Mouse (Mus musculus): ENCODE measurements around the gene Ptprn2. TPM values are rescaled to one million over a fixed set of nuclear protein-coding genes. Genes with fewer than 3 reads are reported as not detected.

Gene Ptprn2
- polyA plus RNA-seq, 1 experiment = 0.21 TPM

GRCm38 (mm10) chr12:117262003-117262402, 776.5 kb downstream of the Ptprn2 start:
- DNase-seq (ENCODE audit: low spot score) = no peak

DNA sequence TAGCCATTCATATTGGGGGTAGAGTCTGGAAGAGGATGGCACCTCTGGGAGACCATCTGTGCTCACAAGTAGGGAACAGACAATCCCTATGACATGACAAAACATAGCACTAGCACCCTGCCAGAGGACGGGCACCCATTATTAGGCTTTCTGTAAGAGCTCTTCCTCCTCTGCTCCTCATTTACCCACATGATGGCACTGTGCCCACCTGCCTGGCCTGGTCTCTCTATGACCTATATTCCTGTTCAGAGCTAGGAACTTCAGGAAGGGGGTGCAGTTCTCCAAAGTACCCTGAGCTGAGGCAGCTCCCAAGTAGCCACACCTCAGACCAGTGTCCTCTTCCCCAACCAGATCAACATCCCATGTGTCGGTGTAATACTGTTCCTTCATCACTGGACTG, 777.6 kb downstream of the Ptprn2 start:
- DNase-seq (ENCODE audit: low spot score) = no peak

DNA sequence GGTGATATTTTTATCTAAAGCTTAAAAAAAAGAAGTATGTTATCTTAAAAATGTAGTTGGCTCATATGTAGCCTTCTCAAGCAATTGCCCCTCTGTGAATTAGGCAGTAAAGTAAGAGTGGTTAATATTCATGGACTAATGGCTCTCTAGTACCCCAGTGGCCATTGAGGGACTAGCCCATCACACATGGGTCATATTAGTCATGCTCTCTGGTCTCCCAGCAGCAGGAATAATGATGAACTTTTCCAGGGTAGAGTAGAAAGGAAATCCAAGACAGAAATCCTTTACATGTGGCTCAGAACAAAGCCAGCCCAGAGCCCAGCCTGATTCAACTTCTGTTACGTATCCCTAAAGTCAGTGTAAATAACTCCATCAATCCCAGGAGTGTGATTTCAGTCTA, 779.7 kb downstream of the Ptprn2 start:
- DNase-seq (ENCODE audit: low spot score) = no peak

- no peak for DNase-seq (ENCODE audit: low spot score)
These were observed 783.1 kb downstream of the Ptprn2 start for GRCm38 (mm10) chr12:117268543-117269172.

DNA sequence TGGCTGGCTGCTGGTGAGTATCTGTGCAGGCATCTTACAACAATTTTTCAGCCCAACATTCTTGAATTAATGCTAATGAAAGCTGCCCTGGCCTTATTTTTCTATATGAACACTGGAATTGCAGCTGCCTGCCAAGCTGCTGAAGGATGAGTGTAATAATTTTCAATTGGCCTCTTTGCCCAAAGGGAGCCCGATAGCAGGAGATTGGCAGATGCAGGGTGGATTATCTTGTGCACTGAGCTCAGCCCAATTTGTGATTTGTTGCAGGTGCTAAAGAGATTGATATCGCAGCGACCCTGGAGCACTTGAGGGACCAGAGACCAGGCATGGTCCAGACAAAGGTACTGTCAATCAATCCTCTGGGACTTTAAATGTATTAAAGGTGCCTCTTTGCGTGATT, 783.8 kb downstream of the Ptprn2 start:
- DNase-seq (ENCODE audit: low spot score) = no peak

GRCm38 (mm10) chr12:117270199-117270598, 784.7 kb downstream of the Ptprn2 start:
- no peak for DNase-seq (ENCODE audit: low spot score)

DNA sequence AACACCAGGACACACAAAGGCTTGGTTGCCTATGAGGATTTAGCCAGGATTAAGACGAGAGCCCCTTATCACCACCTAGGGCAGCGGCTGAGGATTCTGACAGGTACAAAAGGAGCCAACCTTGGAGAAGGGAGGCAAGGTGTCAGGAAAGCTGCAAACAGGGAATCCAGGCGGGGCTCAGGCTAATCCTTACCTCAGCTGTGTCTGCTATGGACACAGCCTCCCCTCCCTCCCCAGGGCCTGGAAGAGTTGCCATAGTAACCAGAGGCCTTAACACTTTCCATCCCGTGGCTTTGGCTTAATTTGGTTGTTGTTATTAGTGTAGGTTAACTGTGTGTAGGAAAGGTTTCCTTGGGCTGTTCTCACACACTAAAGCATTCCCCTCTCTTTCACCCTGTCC, 787.6 kb downstream of the Ptprn2 start:
- no peak for DNase-seq (ENCODE audit: low spot score)

DNA sequence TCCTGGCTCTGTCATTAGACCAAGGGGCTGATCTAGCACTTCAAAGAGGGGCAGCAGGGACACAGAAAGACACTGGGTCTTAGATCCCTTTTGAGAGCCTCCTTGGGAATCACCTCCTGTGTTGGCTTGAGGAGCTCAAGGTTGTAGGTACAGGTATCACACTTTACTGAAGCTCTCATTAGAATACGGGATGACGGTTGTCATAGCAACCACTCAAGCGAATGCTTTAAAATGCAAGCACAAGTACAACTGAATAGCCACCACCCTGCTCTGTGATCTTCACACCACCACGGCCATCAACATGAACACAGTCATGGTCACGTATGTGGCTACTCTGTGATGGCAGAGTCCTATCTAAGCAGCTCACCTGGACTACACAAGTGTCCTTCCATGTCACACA, 789.1 kb downstream of the Ptprn2 start:
- DNase-seq (ENCODE audit: low spot score) = no peak

DNA sequence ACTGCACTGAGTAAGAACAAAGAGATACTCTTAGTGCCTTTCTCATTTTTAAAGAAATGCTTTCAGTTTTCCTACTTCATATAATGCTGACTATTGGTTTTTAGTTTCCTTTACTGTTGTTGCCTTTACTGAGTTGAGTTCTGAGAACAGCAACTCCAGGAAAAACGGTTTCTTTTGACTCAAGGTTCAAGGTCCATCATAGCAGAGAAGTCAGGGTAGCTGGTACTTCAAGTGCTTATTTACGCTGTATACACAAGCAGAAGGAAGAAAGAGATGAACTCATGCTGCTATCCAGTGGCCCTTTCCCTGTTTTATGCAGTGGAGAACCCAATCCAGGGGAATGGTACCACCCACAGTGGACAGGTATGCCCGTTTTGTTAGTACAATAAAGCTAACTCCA, 795.3 kb downstream of the Ptprn2 start:
- DNase-seq (ENCODE audit: low spot score) = no peak

GRCm38 (mm10) chr12:117282659-117283058, 797.1 kb downstream of the Ptprn2 start:
- no peak for DNase-seq (ENCODE audit: low spot score)

GRCm38 (mm10) chr12:117287456-117287855, 801.9 kb downstream of the Ptprn2 start:
- DNase-seq (ENCODE audit: low spot score) = no peak

- DNase-seq (ENCODE audit: low spot score) = no peak
These were observed 806.4 kb downstream of the Ptprn2 start for GRCm38 (mm10) chr12:117291943-117292342.

- DNase-seq (ENCODE audit: low spot score) = no peak
These were observed 811.3 kb downstream of the Ptprn2 start for GRCm38 (mm10) chr12:117296792-117297191.

DNA sequence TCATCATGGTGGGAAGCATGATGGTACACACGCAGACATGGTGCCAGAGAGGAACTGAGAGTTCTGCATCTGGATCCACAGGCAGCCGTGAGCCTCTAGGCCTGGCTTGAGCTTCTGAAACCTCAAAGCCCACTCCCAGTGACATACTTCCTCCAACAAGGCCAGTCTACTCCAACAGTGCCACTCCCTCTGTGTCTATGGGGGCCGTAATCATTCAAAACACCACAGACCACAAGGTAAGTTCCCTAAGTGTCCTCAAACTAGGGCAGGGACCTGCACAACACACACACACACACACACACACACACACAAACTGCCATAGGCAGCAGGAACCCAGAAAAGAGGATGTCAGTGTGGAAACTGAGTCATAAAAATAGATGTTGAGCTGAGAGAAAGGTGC, 813.6 kb downstream of the Ptprn2 start:
- no peak for DNase-seq (ENCODE audit: low spot score)

- DNase-seq (ENCODE audit: low spot score) = no peak
These were observed 819.5 kb downstream of the Ptprn2 start for GRCm38 (mm10) chr12:117304751-117305624.

GRCm38 (mm10) chr12:117305625-117306105, 820.1 kb downstream of the Ptprn2 start:
- no peak for DNase-seq (ENCODE audit: low spot score)

GRCm38 (mm10) chr12:117312079-117312478, 826.6 kb downstream of the Ptprn2 start:
- no peak for DNase-seq (ENCODE audit: low spot score)

GRCm38 (mm10) chr12:117314987-117315386, 829.5 kb downstream of the Ptprn2 start:
- no peak for DNase-seq (ENCODE audit: low spot score)

- no peak for DNase-seq (ENCODE audit: low spot score)
These were observed 830.1 kb downstream of the Ptprn2 start for GRCm38 (mm10) chr12:117315661-117316060.

DNA sequence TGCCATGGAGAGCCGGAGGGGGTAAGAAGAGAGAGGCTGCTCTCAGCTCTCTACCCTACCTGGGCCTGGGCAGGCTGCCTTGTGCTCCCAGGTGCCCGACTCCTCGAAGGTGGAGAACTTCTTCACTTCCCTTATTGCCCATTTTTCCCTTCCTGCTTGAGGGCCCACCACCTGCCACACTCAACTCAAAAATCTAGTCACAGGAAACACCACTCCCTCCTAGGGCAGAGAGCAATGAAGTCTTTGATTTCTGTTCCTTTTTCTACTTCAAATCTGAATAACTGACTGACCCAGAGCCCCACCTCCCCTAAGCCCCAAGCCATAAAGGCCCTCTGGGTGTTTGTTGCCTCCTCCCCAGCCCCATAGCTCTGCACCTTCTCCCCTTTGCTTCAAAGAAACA, 832.7 kb downstream of the Ptprn2 start:
- DNase-seq (ENCODE audit: low spot score) = no peak

DNA sequence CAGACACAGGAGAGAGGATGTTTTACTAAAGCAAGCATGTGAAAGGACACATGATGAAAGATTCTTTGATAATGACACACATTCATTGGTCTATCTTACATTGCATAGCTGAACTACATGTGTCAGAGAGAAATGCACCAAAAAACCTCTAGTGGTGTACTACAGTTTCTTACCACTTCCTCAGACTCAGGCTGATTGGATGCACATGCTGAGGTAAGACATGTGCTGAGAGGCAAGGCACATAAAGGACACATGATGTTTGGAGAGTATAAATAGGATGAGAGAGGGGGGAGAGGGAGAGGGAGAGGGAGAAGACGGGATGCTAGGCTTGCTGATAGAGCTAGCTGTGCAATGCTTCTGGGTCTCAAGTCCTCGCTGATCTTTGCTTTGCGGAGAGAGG, 837.5 kb downstream of the Ptprn2 start:
- DNase-seq (ENCODE audit: low spot score) = no peak

All from urinary bladder, adult 2 months (tissue).